Mouse (Mus musculus) hindbrain, embryonic 11.5 days (tissue): Measurements from ENCODE around the gene Olfr698. TPM values are rescaled to one million over a fixed set of nuclear protein-coding genes. Genes with fewer than 3 reads are reported as not detected.
"Not testable (repeated sequence)": the region's sequence is repeated elsewhere in the genome, so short reads cannot be mapped to it uniquely, and the experiment has no call there.

ENCODE experiments used
- ATAC-seq: fragments of 200-750 bp; cut with Nextera tagmentation; 2 replicates; pipeline ENCODE4 v1.8.0; 2017; ENCODE audit warnings: mild to moderate bottlenecking, moderate TSS enrichment, moderate library complexity; ENCODE audit not compliant: low FRiP score
- DNase-seq: peaks from one replicate; pipeline ENCODE4 v3.0.0-alpha.2; 2015; ENCODE audit warnings: low spot score
- H3K27ac ChIP-seq: fragments of 300-500 bp; sonication (generic); 2 replicates; pipeline ENCODE4 v1.5.1; 2014; ENCODE audit warnings: mild to moderate bottlenecking, low read depth, low read length
- H3K27me3 ChIP-seq: fragments of 300-500 bp; sonication (generic); 2 replicates; pipeline ENCODE4 v1.6.1; 2014; ENCODE audit warnings: mild to moderate bottlenecking, low read length, moderate library complexity, mixed read lengths; ENCODE audit not compliant: control insufficient read depth, insufficient read depth
- H3K36me3 ChIP-seq: fragments of 300-500 bp; sonication (generic); 2 replicates; pipeline ENCODE4 v1.6.1; 2014; ENCODE audit warnings: mild to moderate bottlenecking, low read length, moderate library complexity, mixed read lengths; ENCODE audit not compliant: control insufficient read depth, insufficient read depth
- H3K4me1 ChIP-seq: fragments of 300-500 bp; sonication (generic); replicated peaks from 2 replicates; pipeline ENCODE4 v1.6.1; 2014; ENCODE audit warnings: low read length, mixed read lengths; ENCODE audit not compliant: control insufficient read depth, insufficient read depth
- H3K4me2 ChIP-seq: fragments of 300-500 bp; sonication (generic); replicated peaks from 2 replicates; pipeline ENCODE4 v1.6.1; 2014; ENCODE audit warnings: mild to moderate bottlenecking, low read depth, low read length
- H3K4me3 ChIP-seq: fragments of 300-500 bp; sonication (generic); 2 replicates; pipeline ENCODE4 v1.5.1; 2014; ENCODE audit warnings: low read depth, low read length
- H3K9ac ChIP-seq: fragments of 300-500 bp; sonication (generic); 2 replicates; pipeline ENCODE4 v1.6.1; 2014; ENCODE audit warnings: low read depth, low read length
- H3K9me3 ChIP-seq: fragments of 300-500 bp; sonication (generic); 2 replicates; pipeline ENCODE4 v1.6.1; 2016; ENCODE audit warnings: low read length; ENCODE audit not compliant: control insufficient read depth
- WGBS: fragments of 180-500 bp; shearing (Covaris S2); extraction: QIAGEN DNeasy Blood & Tissue Kit; methylation state at CpG from one replicate; pipeline ENCODE4 v1.1.7; 2014; 5-methylcytosine and 5-hydroxymethylcytosine counted together
- polyA plus RNA-seq: library from polyadenylated mRNA; unstranded; fragments of >200 nt; fragmentation: Nextera tagmentation; extraction: Ambion mirVana; gene quantifications from 2 replicates; pipeline ENCODE4 v1.2.1, GENCODE M21; 2014

The Olfr698 gene
- not detected in 2 replicates for polyA plus RNA-seq

DNA sequence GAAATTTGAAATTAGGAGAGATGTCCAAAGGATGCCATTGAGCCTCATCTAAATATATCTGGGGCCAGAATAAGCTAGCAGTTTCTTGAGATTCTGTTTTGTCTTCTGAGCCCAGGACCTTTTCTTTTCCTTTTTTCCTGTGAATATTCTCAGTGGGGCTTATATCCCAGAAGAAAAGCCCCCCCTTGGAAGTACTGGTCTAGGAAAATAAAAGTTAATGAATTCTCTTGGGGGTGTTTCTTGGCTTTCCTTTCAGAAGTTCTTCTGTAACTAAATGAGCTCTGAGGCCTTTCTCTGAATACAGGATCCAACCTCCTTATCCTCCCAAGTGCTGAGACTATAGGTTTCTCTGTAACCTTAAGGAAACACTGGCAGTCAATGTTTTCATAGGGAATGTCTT is at the start of gene Olfr698:
TSS of gene Olfr698 (minus strand) at position 101 of the 400 bp plus-strand sequence.
- no peak within 1 kb of the TSS for H3K4me2 ChIP-seq
- H3K36me3 ChIP-seq = no peaks in the 10 kb centered on the region
- DNase-seq (no peak), ATAC-seq (no peak)
- no peak within 1 kb of the TSS for H3K27ac ChIP-seq
- H3K9ac ChIP-seq = no peak within 1 kb of the TSS
- no peaks in the 10 kb centered on the region for H3K27me3 ChIP-seq
- H3K9me3 ChIP-seq = no peaks in the 10 kb centered on the region
- no peaks in the 10 kb centered on the region for H3K4me1 ChIP-seq
- H3K4me3 ChIP-seq = no peak within 1 kb of the TSS

DNA sequence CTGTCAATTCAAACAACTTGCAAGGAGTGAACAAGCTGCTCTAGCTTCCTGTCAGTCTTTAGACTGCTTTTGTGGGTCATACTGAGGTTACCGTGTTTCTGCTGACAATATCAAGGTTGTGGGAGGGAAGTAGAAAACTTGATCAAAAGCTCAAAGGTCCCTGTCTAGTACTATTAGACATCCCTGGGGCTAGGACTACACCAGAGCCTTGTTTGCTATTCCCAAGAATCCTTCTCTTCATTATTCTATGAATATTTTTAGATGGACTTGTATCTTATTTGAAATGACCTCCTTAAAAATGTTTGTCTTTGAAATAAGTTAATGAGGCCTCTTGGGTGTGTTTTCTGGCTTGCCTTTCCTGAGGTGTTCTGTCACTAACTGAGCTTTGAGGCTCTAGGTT is 37.9 kb upstream of the Olfr698 start, which contains the start of gene Olfr699:
TSS of gene Olfr699 (minus strand) at position 101 of the 400 bp plus-strand sequence.
- DNase-seq (no peak), ATAC-seq (no peak)
- Histone ChIP-seq H3K9ac (no peak within 1 kb of the TSS), H3K27ac (no peak within 1 kb of the TSS), H3K36me3 (no peaks in the 10 kb centered on the region), H3K4me2 (no peak within 1 kb of the TSS), H3K9me3 (no peaks in the 10 kb centered on the region), H3K4me3 (no peak within 1 kb of the TSS), H3K27me3 (no peaks in the 10 kb centered on the region), H3K4me1 (no peaks in the 10 kb centered on the region)
- WGBS = 91% methylated on average over 1 of the region's 1 CpGs

DNA sequence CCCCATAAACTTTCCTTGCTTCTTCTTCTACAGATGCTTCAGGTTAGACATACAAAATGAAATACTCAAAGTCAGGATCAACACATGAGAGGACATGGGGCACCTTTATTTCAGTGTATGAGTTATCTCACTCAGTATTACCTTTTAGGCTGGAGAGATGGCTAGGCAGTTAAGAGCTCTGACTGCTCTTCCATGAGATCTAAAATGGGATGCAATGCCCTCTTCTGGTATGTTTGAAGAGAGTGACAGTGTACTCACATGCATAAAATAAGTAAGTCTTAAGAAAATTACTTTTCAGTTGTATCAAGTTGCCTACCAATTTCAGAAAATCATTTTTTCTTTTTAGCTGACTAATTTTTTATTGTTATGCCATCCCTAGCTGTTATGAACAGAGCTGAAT is 33.1 kb upstream of the Olfr698 start:
- no peak overlapping the region for H3K27ac ChIP-seq
- no peaks in the 10 kb centered on the region for H3K27me3 ChIP-seq
- no peak overlapping the region for H3K4me2 ChIP-seq
- ATAC-seq (no peak), DNase-seq (no peak)
- no peaks in the 10 kb centered on the region for H3K36me3 ChIP-seq
- H3K9me3 ChIP-seq = no peaks in the 10 kb centered on the region
- H3K4me3 ChIP-seq = no peak overlapping the region
- no peak overlapping the region for H3K9ac ChIP-seq
- H3K4me1 ChIP-seq = no peaks in the 10 kb centered on the region

DNA sequence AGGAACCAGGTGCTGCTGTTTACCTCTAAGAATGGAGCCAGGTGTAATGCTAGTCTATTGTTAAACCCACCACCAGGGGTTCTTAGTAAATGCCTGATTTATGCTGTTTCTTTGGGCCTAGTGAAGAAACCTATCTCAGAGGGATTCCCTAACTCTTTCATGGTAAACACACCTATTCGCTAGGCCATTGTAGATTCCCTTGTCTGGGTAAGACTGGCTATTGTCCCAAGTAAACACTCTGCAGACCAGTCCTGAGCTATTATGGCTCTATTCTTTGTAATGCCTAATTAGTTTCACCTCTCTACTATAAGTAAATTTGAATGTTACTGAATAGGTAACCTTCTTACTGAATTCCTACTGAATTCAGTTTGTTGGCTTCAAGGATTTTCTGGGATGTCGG is 5.8 kb upstream of the Olfr698 start:
- H3K36me3 ChIP-seq, DNase-seq, H3K4me3 ChIP-seq, H3K9ac ChIP-seq, ATAC-seq, H3K4me2 ChIP-seq, H3K27me3 ChIP-seq, H3K4me1 ChIP-seq, H3K27ac ChIP-seq, H3K9me3 ChIP-seq: not testable (repeated sequence)
- WGBS = 91% methylated on average over 2 of the region's 2 CpGs

DNA sequence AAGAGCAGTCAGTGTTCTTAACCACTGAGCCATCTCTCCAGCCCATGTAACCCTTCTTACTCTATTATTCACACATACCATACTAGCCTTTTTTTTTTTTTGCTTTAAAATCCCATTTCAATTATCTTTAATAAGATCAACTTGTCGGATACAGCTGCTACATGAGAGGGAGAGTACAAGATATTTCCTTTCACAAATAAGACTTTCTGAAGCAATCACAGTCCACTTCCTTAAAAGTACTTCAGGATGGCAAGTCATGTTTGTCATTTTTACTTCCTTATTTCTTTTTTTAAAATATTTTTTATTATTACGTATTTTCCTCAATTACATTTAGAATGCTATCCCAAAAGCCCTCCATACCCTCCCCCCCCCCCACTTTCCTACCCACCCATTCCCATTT is 3.6 kb upstream of the Olfr698 start:
- WGBS = 94% methylated on average over 2 of the region's 2 CpGs
- no peaks in the 10 kb centered on the region for H3K9me3 ChIP-seq
- no peaks in the 10 kb centered on the region for H3K36me3 ChIP-seq
- no peaks in the 10 kb centered on the region for H3K4me1 ChIP-seq
- no peak for DNase-seq
- H3K27me3 ChIP-seq = no peaks in the 10 kb centered on the region
- H3K9ac ChIP-seq = no peak overlapping the region
- no peak overlapping the region for H3K4me2 ChIP-seq
- H3K4me3 ChIP-seq = no peak overlapping the region
- H3K27ac ChIP-seq = no peak overlapping the region
- ATAC-seq = no peak

DNA sequence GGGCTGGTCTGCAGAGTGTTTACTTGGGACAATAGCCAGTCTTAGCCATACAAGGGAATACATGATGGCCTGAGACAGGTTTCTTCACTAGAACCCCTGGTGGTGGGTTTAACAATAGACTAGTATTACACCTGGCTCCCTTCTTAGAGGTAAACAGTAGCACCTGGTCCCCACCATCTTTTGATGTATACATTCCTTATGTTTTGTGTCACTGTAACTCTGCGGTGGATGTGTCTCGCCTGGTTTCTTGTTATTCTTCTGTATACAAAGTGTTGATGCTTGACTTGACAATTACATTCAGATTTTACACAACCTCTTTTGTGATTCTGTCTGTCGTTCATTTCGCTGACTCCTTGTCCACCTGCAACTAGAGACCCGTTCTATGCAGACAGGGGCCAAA is 9.4 kb downstream of the Olfr698 start:
- ATAC-seq (no peak), DNase-seq (no peak)
- H3K9ac ChIP-seq = no peak overlapping the region
- H3K4me3 ChIP-seq = no peak overlapping the region
- no peaks in the 10 kb centered on the region for H3K36me3 ChIP-seq
- H3K4me1 ChIP-seq = no peaks in the 10 kb centered on the region
- no peaks in the 10 kb centered on the region for H3K9me3 ChIP-seq
- 93% methylated on average over 5 of the region's 5 CpGs for WGBS
- no peaks in the 10 kb centered on the region for H3K27me3 ChIP-seq
- H3K4me2 ChIP-seq = no peak overlapping the region
- no peak overlapping the region for H3K27ac ChIP-seq

DNA sequence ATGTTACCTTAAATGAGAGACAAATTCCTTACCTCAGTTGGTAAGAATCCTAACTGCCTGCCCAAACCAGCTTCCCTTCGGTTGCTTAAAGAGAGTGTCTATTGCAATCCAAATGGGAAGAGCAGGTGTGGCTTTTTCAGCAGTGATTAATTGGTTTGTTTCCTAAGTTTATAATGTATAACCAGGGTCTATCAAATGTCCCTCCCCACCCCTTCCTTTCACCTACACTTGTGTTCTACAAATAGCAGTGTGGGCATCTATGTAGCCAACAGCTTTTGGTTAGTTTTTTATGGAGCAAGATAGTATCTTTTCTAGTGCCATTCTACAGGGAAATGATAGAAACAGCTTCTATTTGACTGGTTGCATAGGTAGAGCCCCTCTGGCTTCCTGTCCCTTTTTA is 12.9 kb downstream of the Olfr698 start, which contains the start of gene Olfr697:
TSS of gene Olfr697 (minus strand) at position 101 of the 400 bp plus-strand sequence.
- 83% methylated on average over 1 of the region's 1 CpGs for WGBS
- H3K27me3 ChIP-seq = no peaks in the 10 kb centered on the region
- H3K9me3 ChIP-seq = no peaks in the 10 kb centered on the region
- no peak within 1 kb of the TSS for H3K4me2 ChIP-seq
- no peak within 1 kb of the TSS for H3K27ac ChIP-seq
- no peak for DNase-seq
- no peaks in the 10 kb centered on the region for H3K4me1 ChIP-seq
- H3K4me3 ChIP-seq = no peak within 1 kb of the TSS
- H3K36me3 ChIP-seq = no peaks in the 10 kb centered on the region
- H3K9ac ChIP-seq = no peak within 1 kb of the TSS
- no peak for ATAC-seq

DNA sequence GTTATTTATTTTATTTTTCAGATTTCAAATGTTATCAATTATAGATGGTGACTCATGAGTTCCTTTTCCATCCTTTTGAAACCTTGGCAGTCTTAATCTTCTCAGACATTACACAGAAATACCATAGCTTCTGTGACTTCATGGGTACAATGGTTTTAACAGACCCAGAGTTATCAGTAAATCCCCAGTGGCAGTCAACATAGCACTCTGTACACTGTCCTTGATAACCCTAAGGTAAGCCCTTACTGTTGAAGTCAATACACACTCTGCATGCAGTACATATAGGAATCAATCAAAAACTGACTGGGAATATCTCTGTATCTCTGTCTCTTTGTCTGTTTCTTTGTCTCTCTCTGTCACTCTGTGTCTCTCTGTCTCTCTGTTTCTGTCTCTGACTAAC is 18.2 kb downstream of the Olfr698 start:
- Histone ChIP-seq H3K9ac (no peak overlapping the region), H3K4me3 (no peak overlapping the region), H3K27ac (no peak overlapping the region), H3K27me3 (no peaks in the 10 kb centered on the region), H3K9me3 (no peaks in the 10 kb centered on the region), H3K4me2 (no peak overlapping the region), H3K4me1 (no peaks in the 10 kb centered on the region), H3K36me3 (no peaks in the 10 kb centered on the region)
- ATAC-seq = no peak
- no peak for DNase-seq

DNA sequence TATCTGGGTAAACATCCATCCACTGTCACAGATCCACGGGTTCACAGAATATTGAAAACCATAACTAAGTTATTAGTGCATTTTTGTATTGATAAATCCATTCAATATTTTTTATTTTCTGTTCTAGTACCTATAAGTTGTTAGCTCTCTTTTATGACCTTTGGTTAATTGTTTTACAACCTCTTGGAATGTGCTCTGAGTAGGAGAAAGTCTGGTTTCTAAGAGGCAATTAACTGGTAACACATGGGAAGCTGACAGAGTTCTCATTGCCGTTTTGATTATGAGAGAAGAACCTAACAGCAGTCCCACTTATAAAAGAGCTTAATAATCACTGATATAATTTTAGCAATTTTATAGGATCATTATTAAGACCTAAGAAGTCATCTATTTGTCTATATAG is 21.5 kb downstream of the Olfr698 start:
- H3K9me3 ChIP-seq = no peaks in the 10 kb centered on the region
- H3K36me3 ChIP-seq = no peaks in the 10 kb centered on the region
- no peaks in the 10 kb centered on the region for H3K27me3 ChIP-seq
- no peak overlapping the region for H3K27ac ChIP-seq
- H3K4me1 ChIP-seq = no peaks in the 10 kb centered on the region
- no peak overlapping the region for H3K9ac ChIP-seq
- 81% methylated on average over 2 of the region's 2 CpGs for WGBS
- no peak overlapping the region for H3K4me3 ChIP-seq
- DNase-seq = no peak
- no peak for ATAC-seq
- no peak overlapping the region for H3K4me2 ChIP-seq
